Mouse (Mus musculus): ENCODE measurements around the gene Ap1g1. TPM values are rescaled to one million over a fixed set of nuclear protein-coding genes. Genes with fewer than 3 reads are reported as not detected.

The Ap1g1 gene
- polyA plus RNA-seq (2017; shearing (Covaris generic)): 60.7 TPM

DNA sequence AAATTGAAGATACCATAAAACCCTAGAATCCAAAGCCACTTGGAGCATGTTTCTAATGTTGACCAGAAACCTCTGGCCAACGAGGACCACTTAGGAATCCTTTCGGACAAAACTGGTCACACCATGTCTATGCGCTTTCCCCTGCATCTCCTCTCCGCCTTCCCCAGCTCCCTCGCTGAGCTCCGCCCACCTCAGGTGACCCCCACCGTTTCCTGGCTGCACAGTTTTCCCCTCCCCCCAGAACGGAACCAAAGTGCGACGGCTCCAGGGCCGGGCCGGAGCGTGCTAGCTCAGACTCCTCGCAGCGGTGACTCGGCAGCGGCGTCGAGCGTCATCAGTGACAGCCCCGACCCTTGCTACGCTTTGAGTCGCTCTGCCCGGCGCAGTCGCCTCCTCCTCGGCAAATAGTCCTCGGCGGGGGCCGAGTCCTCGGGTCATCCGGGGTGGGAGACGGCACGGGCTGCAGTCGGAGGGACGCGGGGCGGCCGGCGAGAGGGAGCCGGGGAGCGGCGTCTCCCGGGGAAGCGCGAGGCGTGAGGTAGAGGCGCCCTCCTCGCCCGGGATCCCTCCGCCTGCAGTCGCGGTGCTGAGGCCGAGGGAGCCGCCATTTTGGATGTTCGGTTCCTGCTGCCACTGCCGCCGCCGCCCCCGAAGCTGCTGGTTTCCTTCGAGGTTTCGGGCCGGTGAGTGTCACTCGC lies at the start of gene Ap1g1:
Ap1g1 (plus strand) TSS at position 275 of the 698 bp plus-strand sequence.

GRCm38 (mm10) chr8:109737237-109738048 lies 40.9 kb upstream of the Ap1g1 start, which contains the start of gene Atxn1l:
Atxn1l (minus strand) TSS chr8:109737739.

DNA sequence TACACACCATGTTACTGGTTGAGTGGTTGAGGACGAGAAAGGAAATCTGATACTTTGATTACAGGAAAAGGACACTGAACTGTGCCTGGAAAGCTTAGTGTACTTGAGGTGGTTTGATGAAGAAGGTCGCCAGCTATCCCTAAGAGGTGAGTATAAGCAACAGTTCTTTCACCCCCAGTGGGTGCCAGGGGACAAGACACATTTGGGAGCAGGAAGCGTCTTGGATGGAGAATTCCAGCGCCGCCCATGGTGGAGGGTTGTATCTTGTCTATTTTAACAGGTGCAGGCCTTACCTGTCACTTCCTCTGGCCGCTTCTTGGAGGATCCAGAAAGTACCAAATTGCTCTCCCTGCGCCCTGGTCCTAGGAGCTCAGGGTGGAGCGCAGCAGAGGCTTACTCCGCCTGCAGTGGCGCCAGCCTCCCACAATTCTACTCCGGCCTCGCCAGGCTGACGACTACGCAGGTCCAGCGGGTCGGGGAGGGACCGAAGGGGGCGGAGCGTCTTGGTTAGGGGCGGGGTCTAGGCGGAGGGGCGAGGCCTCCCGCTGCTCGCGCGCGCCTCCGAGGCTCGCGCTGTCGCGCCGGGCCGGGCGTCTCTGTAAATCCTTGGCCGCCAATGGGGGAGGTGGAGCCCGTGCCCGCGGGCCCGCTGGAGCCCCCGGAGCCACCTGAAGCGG lies 89.8 kb downstream of the Ap1g1 start, which contains the start of gene Phlpp2:
Phlpp2 (plus strand) TSS at position 540 of the 677 bp plus-strand sequence.

Other genes starting within 250 kb of the Ap1g1 start
- gene Dhx38, start 212.7 kb upstream of the Ap1g1 start, polyA plus RNA-seq (2017; shearing (Covaris generic)): 36.1 TPM
- 8.5 TPM for gene Txnl4b, start 212.7 kb upstream of the Ap1g1 start, polyA plus RNA-seq (2017; shearing (Covaris generic))
- 0.30 TPM for gene Hp, start 199.4 kb upstream of the Ap1g1 start, polyA plus RNA-seq (2017; shearing (Covaris generic))
- 44.1 TPM for gene Dhodh, start 169.9 kb upstream of the Ap1g1 start, polyA plus RNA-seq (2017; shearing (Covaris generic))
- 2.1 TPM for gene Pkd1l3, start 164.0 kb upstream of the Ap1g1 start, polyA plus RNA-seq (2017; shearing (Covaris generic))
- gene Ist1, start 85.3 kb upstream of the Ap1g1 start, polyA plus RNA-seq (2017; shearing (Covaris generic)): 163 TPM
- gene Zfp821, start 73.0 kb upstream of the Ap1g1 start, polyA plus RNA-seq (2017; shearing (Covaris generic)): 3.8 TPM
- gene Atxn1l, start 40.8 kb upstream of the Ap1g1 start, polyA plus RNA-seq (2017; shearing (Covaris generic)): 1.4 TPM
- gene Phlpp2, start 90.0 kb downstream of the Ap1g1 start, polyA plus RNA-seq (2017; shearing (Covaris generic)): 0.67 TPM
- gene Marveld3, start 183.6 kb downstream of the Ap1g1 start, polyA plus RNA-seq (2017; shearing (Covaris generic)): 0.17 TPM
- not detected for gene Tat, start 211.9 kb downstream of the Ap1g1 start, polyA plus RNA-seq (2017; shearing (Covaris generic))